Mouse (Mus musculus) stomach, postnatal 0 days (tissue): ENCODE measurements around the gene Pgm2. TPM values are rescaled to one million over a fixed set of nuclear protein-coding genes. Genes with fewer than 3 reads are reported as not detected.

Experiments used
- ATAC-seq: fragments of 200-750 bp; cut with Nextera tagmentation; 2 replicates; pipeline ENCODE4 v1.8.0; 2017; ENCODE audit not compliant: low FRiP score, low TSS enrichment
- DNase-seq: peaks from one replicate; pipeline ENCODE4 v3.0.0-alpha.2; 2016; ENCODE audit warnings: low spot score
- H3K27ac ChIP-seq: fragments of 300-500 bp; sonication (generic); replicated peaks from 2 replicates; pipeline ENCODE4 v1.5.1; 2014; ENCODE audit warnings: mild to moderate bottlenecking, control low read depth
- H3K27me3 ChIP-seq: fragments of 300-500 bp; sonication (generic); 2 replicates; pipeline ENCODE4 v1.6.1; 2014; ENCODE audit warnings: low read length; ENCODE audit not compliant: control insufficient read depth, insufficient read depth
- H3K36me3 ChIP-seq: fragments of 300-500 bp; sonication (generic); 2 replicates; pipeline ENCODE4 v1.6.1; 2014; ENCODE audit warnings: low read length, mixed read lengths; ENCODE audit not compliant: control insufficient read depth, insufficient read depth
- H3K4me1 ChIP-seq: fragments of 300-500 bp; sonication (generic); replicated peaks from 2 replicates; pipeline ENCODE4 v1.6.1; 2014; ENCODE audit warnings: antibody characterized with exemption; ENCODE audit not compliant: control insufficient read depth, insufficient read depth
- H3K4me2 ChIP-seq: fragments of 300-500 bp; sonication (generic); replicated peaks from 2 replicates; pipeline ENCODE4 v1.6.1; 2014; ENCODE audit warnings: low read depth, mild to moderate bottlenecking, control low read depth, moderate library complexity
- H3K4me3 ChIP-seq: fragments of 300-500 bp; sonication (generic); 2 replicates; pipeline ENCODE4 v1.5.1; 2014; ENCODE audit warnings: low read depth, low read length, control low read depth
- H3K9ac ChIP-seq: fragments of 300-500 bp; sonication (generic); 2 replicates; pipeline ENCODE4 v1.6.1; 2014; ENCODE audit warnings: mild to moderate bottlenecking, low read length, control low read depth, mixed read lengths
- H3K9me3 ChIP-seq: fragments of 300-500 bp; sonication (generic); 2 replicates; pipeline ENCODE4 v1.6.1; 2016; ENCODE audit warnings: low read length; ENCODE audit not compliant: control insufficient read depth
- CTCF ChIP-seq: IDR thresholded peaks from 2 replicates; pipeline ENCODE4 v1.5.1; 2016; ENCODE audit warnings: antibody characterized with exemption, low read depth, mild to moderate bottlenecking, moderate library complexity
- EP300 ChIP-seq: optimal IDR thresholded peaks from 2 replicates; pipeline ENCODE3; 2016; ENCODE audit warnings: antibody characterized with exemption
- WGBS: fragments of 180-500 bp; shearing (Covaris S2); extraction: QIAGEN DNeasy Blood & Tissue Kit; methylation state at CpG from one replicate; pipeline ENCODE4 v1.1.7; 2014; 5-methylcytosine and 5-hydroxymethylcytosine counted together
- microRNA-seq: library from miRNA; unstranded; fragments of <30 nt; microRNA quantifications from one replicate; pipeline ENCODE4, GENCODE M21; 2016
- polyA plus RNA-seq: library from polyadenylated mRNA; unstranded; fragments of >200 nt; fragmentation: Nextera tagmentation; extraction: Ambion mirVana; gene quantifications from 2 replicates; pipeline ENCODE4 v1.2.1, GENCODE M21; 2015

Gene Pgm2
- polyA plus RNA-seq, 1 experiment from 2014 or later, result 34.3 TPM

DNA sequence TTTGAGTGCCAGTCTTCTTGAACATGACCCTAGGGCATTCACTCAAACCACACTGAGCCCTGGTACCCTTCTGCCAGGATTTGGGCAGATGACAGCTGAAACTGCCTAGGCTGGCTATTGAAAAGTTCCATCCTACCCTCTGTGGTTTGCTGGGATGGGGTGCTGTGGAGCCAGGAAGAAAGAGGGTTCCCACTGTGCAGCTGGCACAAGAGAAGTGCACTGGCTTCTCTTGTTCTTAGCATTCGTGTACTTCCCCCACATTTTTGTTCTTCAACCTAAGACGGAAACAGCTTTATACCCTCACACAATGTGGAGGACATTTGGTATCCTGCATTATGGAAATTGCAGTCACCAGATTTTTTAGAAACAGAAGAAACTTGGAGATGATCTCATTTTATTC lies 73.1 kb downstream of the Pgm2 start:
- ATAC-seq, result no peak
- 76% methylated on average over 2 of the region's 2 CpGs for WGBS
- Histone ChIP-seq H3K9me3 (no peaks in the 10 kb centered on the region), H3K27me3 (no peaks in the 10 kb centered on the region), H3K4me1 (no peaks in the 10 kb centered on the region; the same call in 1 of the 2 replicates), H3K4me3 (no peak overlapping the region), H3K9ac (no peak overlapping the region), H3K4me2 (no peak overlapping the region), H3K36me3 (no peaks in the 10 kb centered on the region), H3K27ac (no peak overlapping the region)
- DNase-seq, result no peak
- TF ChIP-seq CTCF, result no peak

DNA sequence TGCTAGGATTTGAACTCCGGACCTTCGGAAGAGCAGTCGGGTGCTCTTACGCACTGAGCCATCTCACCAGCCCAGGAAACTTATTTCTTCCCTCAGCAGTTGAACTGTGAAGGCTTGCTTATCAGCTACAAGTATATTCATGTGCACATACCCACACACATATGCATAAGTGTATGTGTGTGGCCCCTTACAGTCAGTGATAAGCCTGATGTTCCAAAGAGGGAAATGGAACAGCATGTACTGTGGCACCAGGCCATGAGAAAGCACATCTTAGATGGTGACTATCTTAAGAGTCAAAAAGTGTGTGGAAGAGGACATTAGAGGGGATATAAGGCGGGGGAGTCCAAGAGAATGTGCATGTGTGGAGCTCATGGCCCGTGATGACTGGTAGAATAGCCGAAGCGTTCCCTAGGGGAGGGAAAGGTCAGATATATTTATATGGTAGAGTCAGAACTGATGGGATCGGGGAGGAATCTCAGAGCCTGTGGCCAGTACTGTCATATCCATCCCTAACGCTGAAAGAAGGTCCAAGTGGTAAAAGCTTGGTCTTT lies 76.3 kb downstream of the Pgm2 start:
- no peak for ATAC-seq
- no peaks in the 10 kb centered on the region for H3K9me3 ChIP-seq
- H3K4me1 ChIP-seq, result no peaks in the 10 kb centered on the region
- WGBS, result 90% methylated on average over 10 of the region's 10 CpGs
- H3K36me3 ChIP-seq, result no peaks in the 10 kb centered on the region
- H3K4me3 ChIP-seq, result no peak overlapping the region
- TF ChIP-seq CTCF, result no peak
- H3K9ac ChIP-seq, result no peak overlapping the region
- H3K27me3 ChIP-seq, result no peaks in the 10 kb centered on the region
- no peak for DNase-seq
- no peak overlapping the region for H3K4me2 ChIP-seq
- no peak overlapping the region for H3K27ac ChIP-seq

DNA sequence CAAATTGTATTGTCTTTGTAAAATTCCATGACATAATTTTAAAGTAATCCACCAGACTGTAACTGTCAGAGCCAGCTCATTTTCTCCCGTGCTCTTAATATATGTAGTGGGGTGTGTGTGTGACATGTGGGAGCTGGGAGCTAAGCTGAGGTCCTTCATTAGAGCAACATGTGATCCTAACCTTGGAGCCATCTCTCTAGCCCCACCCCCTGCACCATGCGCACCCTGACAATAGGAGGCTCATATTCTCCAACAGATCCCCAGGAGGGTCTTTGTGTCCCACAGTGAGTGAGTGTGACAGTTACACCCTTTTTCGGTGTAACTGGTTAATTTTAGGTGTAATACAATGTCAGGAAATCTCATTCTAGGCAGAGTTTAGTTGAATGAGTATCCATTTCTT lies 80.1 kb downstream of the Pgm2 start:
- H3K9ac ChIP-seq, result no peak overlapping the region
- H3K27ac ChIP-seq, result no peak overlapping the region
- no peaks in the 10 kb centered on the region for H3K9me3 ChIP-seq
- no peak overlapping the region for H3K4me3 ChIP-seq
- H3K36me3 ChIP-seq, result no peaks in the 10 kb centered on the region
- no peak for TF ChIP-seq EP300
- no peak for TF ChIP-seq CTCF
- no peaks in the 10 kb centered on the region for H3K27me3 ChIP-seq
- 75% methylated on average over 3 of the region's 3 CpGs for WGBS
- no peaks in the 10 kb centered on the region for H3K4me1 ChIP-seq
- ATAC-seq (no peak), DNase-seq (no peak)
- H3K4me2 ChIP-seq, result no peak overlapping the region

DNA sequence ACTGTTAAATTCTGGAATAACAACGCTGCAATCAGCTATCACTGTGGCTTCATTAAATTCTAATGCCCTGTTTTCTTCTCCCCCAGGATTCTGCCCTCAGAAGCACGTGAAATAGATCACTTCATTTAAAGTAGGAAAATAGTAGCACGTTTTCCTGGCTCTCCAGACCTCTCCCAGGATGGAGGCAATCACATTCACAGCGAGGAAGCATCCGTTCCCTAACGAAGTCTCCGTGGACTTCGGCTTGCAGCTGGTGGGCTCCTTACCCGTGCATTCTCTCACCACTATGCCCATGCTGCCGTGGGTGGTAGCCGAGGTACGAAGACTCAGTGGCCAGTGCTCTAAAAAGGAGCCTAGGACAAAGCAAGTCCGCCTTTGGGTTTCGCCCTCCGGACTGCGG lies 80.6 kb downstream of the Pgm2 start:
- Histone ChIP-seq H3K4me3 (no peak overlapping the region), H3K27ac (no peak overlapping the region), H3K36me3 (no peaks in the 10 kb centered on the region), H3K9ac (no peak overlapping the region), H3K27me3 (no peaks in the 10 kb centered on the region), H3K4me1 (no peaks in the 10 kb centered on the region), H3K4me2 (no peak overlapping the region), H3K9me3 (no peaks in the 10 kb centered on the region)
- no peak for TF ChIP-seq CTCF
- TF ChIP-seq EP300, result no peak
- WGBS, result 83% methylated on average over 16 of the region's 16 CpGs
- DNase-seq, result no peak
- ATAC-seq, result no peak

DNA sequence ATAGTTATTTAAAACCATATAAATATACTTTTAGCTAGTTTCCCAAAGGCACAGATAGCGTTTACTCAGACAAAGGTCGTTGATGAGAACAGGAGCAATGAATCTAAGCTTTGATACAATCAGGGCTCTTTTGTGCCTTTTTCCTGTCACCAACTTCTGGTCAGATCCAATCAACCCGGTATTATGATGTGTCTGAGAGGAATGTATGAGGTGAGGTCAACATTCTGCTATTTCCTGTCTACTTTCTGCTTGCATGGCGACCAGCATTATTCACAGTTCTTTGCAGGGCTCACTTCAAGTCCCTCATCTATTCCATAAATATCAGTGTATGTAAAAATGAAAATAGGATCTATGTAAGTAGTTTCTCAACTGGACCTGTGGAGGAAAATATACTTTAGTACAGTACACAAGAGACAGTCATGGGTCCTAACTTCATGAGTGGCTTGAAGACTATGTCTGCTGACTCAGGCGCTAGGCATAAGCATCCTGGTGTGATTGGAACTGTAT lies 81.7 kb downstream of the Pgm2 start:
- no peaks in the 10 kb centered on the region for H3K4me1 ChIP-seq
- DNase-seq (no peak), ATAC-seq (no peak)
- no peak overlapping the region for H3K9ac ChIP-seq
- H3K27ac ChIP-seq, result no peak overlapping the region
- H3K36me3 ChIP-seq, result no peaks in the 10 kb centered on the region
- no peaks in the 10 kb centered on the region for H3K9me3 ChIP-seq
- no peak overlapping the region for H3K4me2 ChIP-seq
- WGBS, result 67% methylated on average over 5 of the region's 5 CpGs
- H3K27me3 ChIP-seq, result no peaks in the 10 kb centered on the region
- no peak for TF ChIP-seq EP300
- TF ChIP-seq CTCF, result no peak
- no peak overlapping the region for H3K4me3 ChIP-seq

Small RNA genes within 50 kb of the gene (microRNA-seq; reads per million reads assigned to microRNA genes)
- not detected for gene Gm22395
- not detected for gene Gm23967

Other genes with a start within 250 kb of the Pgm2 start
- 16.6 and 17.4 TPM in 2 replicates for gene Rell1, start 124.1 kb upstream of the Pgm2 start, polyA plus RNA-seq
- 11.5 and 12.4 TPM in 2 replicates for gene Tbc1d1, start 63.4 kb downstream of the Pgm2 start, polyA plus RNA-seq